Mouse (Mus musculus): ENCODE measurements at regions not wholly inside any gene's neighbourhood (a gene's known extent, or its start where the extent isn't known, plus 50 kb on each side); places are given as distances from the start of the nearest gene placed in this dataset.

DNA sequence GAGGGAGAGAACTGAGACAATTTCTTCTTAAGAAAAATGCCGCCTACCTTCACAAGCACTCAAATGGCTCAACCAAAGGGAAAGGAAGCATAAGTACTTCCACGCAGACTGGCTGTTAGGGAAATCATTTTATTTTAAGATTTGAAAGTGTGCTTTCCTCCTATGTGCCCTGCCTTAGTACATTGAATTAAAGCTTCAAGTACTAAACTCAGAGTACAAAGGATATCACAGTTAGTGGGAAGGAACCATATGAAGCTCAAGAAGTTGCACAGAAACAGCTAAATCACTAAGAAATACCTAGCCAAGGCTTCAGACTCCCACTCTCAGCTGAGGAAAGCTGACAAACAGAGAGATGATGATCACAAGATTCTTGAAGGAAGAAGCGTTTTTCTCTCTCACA is 380.5 kb downstream of the Gria2 start:
- H3K27ac ChIP-seq (replicated peaks; ENCODE audit: low read depth, low read length), result no peak overlapping the region
- H3K9me3 ChIP-seq (replicated peaks; ENCODE audit: control insufficient read depth, low read length), result no peaks in the 10 kb centered on the region
- no peaks in the 10 kb centered on the region for H3K4me1 ChIP-seq (ENCODE audit: control insufficient read depth, insufficient read depth, low read length)
- H3K27me3 ChIP-seq (ENCODE audit: control insufficient read depth, insufficient read depth, low read length), result no peaks in the 10 kb centered on the region
- WGBS, result 69% methylated on average over 3 of the region's 3 CpGs
- H3K4me2 ChIP-seq (ENCODE audit: low read depth, low read length), result no peak overlapping the region
- no peak for DNase-seq (ENCODE audit: low spot score)
- H3K36me3 ChIP-seq (replicated peaks; ENCODE audit: control insufficient read depth, insufficient read depth, low read depth, low read length), result no peaks in the 10 kb centered on the region
- H3K4me3 ChIP-seq (ENCODE audit: low read depth, low read length), result no peak overlapping the region
- no peak for ATAC-seq (replicated peaks; ENCODE audit: insufficient number of reproducible peaks, low FRiP score, low TSS enrichment, low read depth)
- H3K9ac ChIP-seq (replicated peaks; ENCODE audit: low read length), result no peak overlapping the region

DNA sequence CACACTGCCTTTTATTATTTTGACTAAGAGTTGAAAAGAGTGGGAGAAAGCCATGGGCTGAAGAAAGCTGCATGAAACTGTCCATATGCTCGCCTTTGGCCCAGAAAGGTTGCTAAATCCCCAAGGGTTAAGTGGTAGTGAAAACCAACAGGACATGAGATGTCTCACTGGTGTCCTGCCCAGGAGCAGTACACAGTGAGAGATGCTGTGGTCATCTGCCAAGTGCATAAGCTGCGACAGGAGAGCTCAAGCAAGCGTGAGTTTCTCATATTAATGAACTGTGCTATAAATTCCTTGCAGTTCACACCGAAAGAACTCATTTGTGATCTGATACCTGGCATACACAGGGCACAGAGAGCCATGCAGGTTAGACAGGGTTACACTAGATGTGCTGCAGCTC is 380.0 kb downstream of the Gria2 start:
- ATAC-seq (replicated peaks; ENCODE audit: insufficient number of reproducible peaks, low FRiP score, low TSS enrichment, low read depth), result no peak
- Histone ChIP-seq H3K9ac (replicated peaks; ENCODE audit: low read length) (no peak overlapping the region), H3K27ac (replicated peaks; ENCODE audit: low read depth, low read length) (no peak overlapping the region), H3K9me3 (replicated peaks; ENCODE audit: control insufficient read depth, low read length) (no peaks in the 10 kb centered on the region), H3K36me3 (replicated peaks; ENCODE audit: control insufficient read depth, insufficient read depth, low read depth, low read length) (no peaks in the 10 kb centered on the region), H3K4me2 (ENCODE audit: low read depth, low read length) (no peak overlapping the region), H3K27me3 (ENCODE audit: control insufficient read depth, insufficient read depth, low read length) (no peaks in the 10 kb centered on the region), H3K4me1 (ENCODE audit: control insufficient read depth, insufficient read depth, low read length) (no peaks in the 10 kb centered on the region), H3K4me3 (ENCODE audit: low read depth, low read length) (no peak overlapping the region)
- no peak for DNase-seq (ENCODE audit: low spot score)
- 86% methylated on average over 4 of the region's 4 CpGs for WGBS

All from embryonic facial prominence, embryonic 11.5 days (tissue).